Mouse (Mus musculus): ENCODE data around the gene Mdga2. TPM values are rescaled to one million over a fixed set of nuclear protein-coding genes. Genes with fewer than 3 reads are reported as not detected.

Mdga2 gene
- polyA plus RNA-seq, 1 experiment from 2014 or later, result 0.13 TPM

GRCm38 (mm10) chr12:67153077-67153476 is 69.3 kb downstream of the Mdga2 start:
- H3K27me3 ChIP-seq (replicated peaks), result no peaks in the 10 kb centered on the region
- no peak for ATAC-seq (ENCODE audit: insufficient number of reproducible peaks, low FRiP score)
- no peak overlapping the region for H3K4me2 ChIP-seq
- no peaks in the 10 kb centered on the region for H3K9me3 ChIP-seq (replicated peaks)
- no peaks in the 10 kb centered on the region for H3K36me3 ChIP-seq
- no peak overlapping the region for H3K27ac ChIP-seq (ENCODE audit: poor library complexity, severe bottlenecking)
- 51% methylated on average over 3 of the region's 3 CpGs for WGBS
- H3K4me1 ChIP-seq (replicated peaks), result no peaks in the 10 kb centered on the region
- no peak overlapping the region for H3K9ac ChIP-seq
- H3K4me3 ChIP-seq, result no peak overlapping the region

- Histone ChIP-seq H3K27me3 (replicated peaks) (no peaks in the 10 kb centered on the region), H3K27ac (ENCODE audit: poor library complexity, severe bottlenecking) (no peak overlapping the region), H3K9me3 (replicated peaks) (no peaks in the 10 kb centered on the region), H3K36me3 (no peaks in the 10 kb centered on the region), H3K9ac (no peak overlapping the region), H3K4me2 (no peak overlapping the region), H3K4me1 (replicated peaks) (no peaks in the 10 kb centered on the region), H3K4me3 (no peak overlapping the region)
- 71% methylated on average over 3 of the region's 3 CpGs for WGBS
- ATAC-seq (ENCODE audit: insufficient number of reproducible peaks, low FRiP score), result no peak
These were observed 80.7 kb downstream of the Mdga2 start for GRCm38 (mm10) chr12:67141605-67142004.

GRCm38 (mm10) chr12:67140131-67140530 is 82.2 kb downstream of the Mdga2 start:
- Histone ChIP-seq H3K27ac (ENCODE audit: poor library complexity, severe bottlenecking) (no peak overlapping the region), H3K9ac (no peak overlapping the region), H3K4me1 (replicated peaks) (no peaks in the 10 kb centered on the region), H3K4me2 (no peak overlapping the region), H3K9me3 (replicated peaks) (peaks cover 5% of the 10 kb centered on the region), H3K36me3 (no peaks in the 10 kb centered on the region), H3K27me3 (replicated peaks) (no peaks in the 10 kb centered on the region), H3K4me3 (no peak overlapping the region)
- WGBS, result 74% methylated on average over 3 of the region's 3 CpGs
- no peak for ATAC-seq (ENCODE audit: insufficient number of reproducible peaks, low FRiP score)

GRCm38 (mm10) chr12:67127457-67127856 is 94.9 kb downstream of the Mdga2 start:
- H3K9me3 ChIP-seq (replicated peaks), result no peaks in the 10 kb centered on the region
- WGBS, result 78% methylated on average over 2 of the region's 2 CpGs
- no peak overlapping the region for H3K27ac ChIP-seq (ENCODE audit: poor library complexity, severe bottlenecking)
- no peaks in the 10 kb centered on the region for H3K4me1 ChIP-seq (replicated peaks)
- H3K27me3 ChIP-seq (replicated peaks), result no peaks in the 10 kb centered on the region
- no peak overlapping the region for H3K4me2 ChIP-seq
- no peak overlapping the region for H3K4me3 ChIP-seq
- H3K36me3 ChIP-seq, result no peaks in the 10 kb centered on the region
- ATAC-seq (ENCODE audit: insufficient number of reproducible peaks, low FRiP score), result no peak
- H3K9ac ChIP-seq, result no peak overlapping the region

- Histone ChIP-seq H3K27ac (ENCODE audit: poor library complexity, severe bottlenecking) (no peak overlapping the region), H3K9me3 (replicated peaks) (no peaks in the 10 kb centered on the region), H3K4me2 (no peak overlapping the region), H3K27me3 (replicated peaks) (no peaks in the 10 kb centered on the region), H3K36me3 (no peaks in the 10 kb centered on the region), H3K4me1 (replicated peaks) (no peaks in the 10 kb centered on the region), H3K4me3 (no peak overlapping the region), H3K9ac (no peak overlapping the region)
- WGBS, result 54% methylated on average over 3 of the region's 3 CpGs
- ATAC-seq (ENCODE audit: insufficient number of reproducible peaks, low FRiP score), result no peak
These were observed 98.5 kb downstream of the Mdga2 start for GRCm38 (mm10) chr12:67123874-67124273.

- ATAC-seq (ENCODE audit: insufficient number of reproducible peaks, low FRiP score), result no peak
- H3K36me3 ChIP-seq, result no peaks in the 10 kb centered on the region
- no peak overlapping the region for H3K27ac ChIP-seq (ENCODE audit: poor library complexity, severe bottlenecking)
- H3K27me3 ChIP-seq (replicated peaks), result no peaks in the 10 kb centered on the region
- no peaks in the 10 kb centered on the region for H3K9me3 ChIP-seq (replicated peaks)
- no peaks in the 10 kb centered on the region for H3K4me1 ChIP-seq (replicated peaks)
- no peak overlapping the region for H3K4me2 ChIP-seq
- H3K9ac ChIP-seq, result no peak overlapping the region
- 76% methylated on average over 6 of the region's 6 CpGs for WGBS
- no peak overlapping the region for H3K4me3 ChIP-seq
These were observed 103.5 kb downstream of the Mdga2 start for GRCm38 (mm10) chr12:67118652-67119515.

- 70% methylated on average over 3 of the region's 3 CpGs for WGBS
- no peak overlapping the region for H3K27ac ChIP-seq (ENCODE audit: poor library complexity, severe bottlenecking)
- ATAC-seq (ENCODE audit: insufficient number of reproducible peaks, low FRiP score), result no peak
These were observed 118.2 kb downstream of the Mdga2 start for GRCm38 (mm10) chr12:67104171-67104570.

GRCm38 (mm10) chr12:67094414-67094813 is 127.9 kb downstream of the Mdga2 start:
- Histone ChIP-seq H3K36me3 (no peaks in the 10 kb centered on the region), H3K9me3 (replicated peaks) (no peaks in the 10 kb centered on the region), H3K4me3 (no peak overlapping the region), H3K4me1 (replicated peaks) (no peaks in the 10 kb centered on the region), H3K27me3 (replicated peaks) (no peaks in the 10 kb centered on the region), H3K27ac (ENCODE audit: poor library complexity, severe bottlenecking) (no peak overlapping the region), H3K9ac (no peak overlapping the region), H3K4me2 (no peak overlapping the region)
- ATAC-seq (ENCODE audit: insufficient number of reproducible peaks, low FRiP score), result no peak

More at GRCm38 (mm10) chr12:67104171-67104570, 118.2 kb downstream of the Mdga2 start:
- Histone ChIP-seq H3K27me3 (replicated peaks) (no peaks in the 10 kb centered on the region), H3K36me3 (no peaks in the 10 kb centered on the region), H3K9ac (no peak overlapping the region), H3K4me3 (no peak overlapping the region), H3K4me1 (replicated peaks) (no peaks in the 10 kb centered on the region), H3K9me3 (replicated peaks) (no peaks in the 10 kb centered on the region), H3K4me2 (no peak overlapping the region)

- Histone ChIP-seq H3K9ac (no peak overlapping the region), H3K27me3 (replicated peaks) (no peaks in the 10 kb centered on the region), H3K4me2 (no peak overlapping the region), H3K27ac (ENCODE audit: poor library complexity, severe bottlenecking) (no peak overlapping the region), H3K9me3 (replicated peaks) (no peaks in the 10 kb centered on the region), H3K4me3 (no peak overlapping the region), H3K36me3 (no peaks in the 10 kb centered on the region), H3K4me1 (replicated peaks) (no peaks in the 10 kb centered on the region)
- no peak for ATAC-seq (ENCODE audit: insufficient number of reproducible peaks, low FRiP score)
- WGBS, result 49% methylated on average over 2 of the region's 2 CpGs
These were observed 131.9 kb downstream of the Mdga2 start for GRCm38 (mm10) chr12:67090420-67090965.

GRCm38 (mm10) chr12:67059136-67060014 is 163.0 kb downstream of the Mdga2 start:
- no peak overlapping the region for H3K4me2 ChIP-seq
- no peak overlapping the region for H3K9ac ChIP-seq
- peak; percentile 99 for ATAC-seq (ENCODE audit: insufficient number of reproducible peaks, low FRiP score)
- no peaks in the 10 kb centered on the region for H3K9me3 ChIP-seq (replicated peaks)
- no peaks in the 10 kb centered on the region for H3K27me3 ChIP-seq (replicated peaks)
- H3K4me1 ChIP-seq (replicated peaks), result no peaks in the 10 kb centered on the region
- WGBS, result 49% methylated on average over 19 of the region's 19 CpGs
- no peak overlapping the region for H3K27ac ChIP-seq (ENCODE audit: poor library complexity, severe bottlenecking)
- H3K36me3 ChIP-seq, result no peaks in the 10 kb centered on the region
- no peak overlapping the region for H3K4me3 ChIP-seq

- no peak overlapping the region for H3K4me2 ChIP-seq
- H3K27me3 ChIP-seq (replicated peaks), result no peaks in the 10 kb centered on the region
- H3K4me1 ChIP-seq (replicated peaks), result no peaks in the 10 kb centered on the region
- ATAC-seq (ENCODE audit: insufficient number of reproducible peaks, low FRiP score), result no peak
- no peaks in the 10 kb centered on the region for H3K36me3 ChIP-seq
- no peak overlapping the region for H3K9ac ChIP-seq
- H3K27ac ChIP-seq (ENCODE audit: poor library complexity, severe bottlenecking), result no peak overlapping the region
- no peaks in the 10 kb centered on the region for H3K9me3 ChIP-seq (replicated peaks)
- WGBS, result 80% methylated on average over 3 of the region's 3 CpGs
- H3K4me3 ChIP-seq, result no peak overlapping the region
These were observed 165.7 kb downstream of the Mdga2 start for GRCm38 (mm10) chr12:67056621-67057020.
